Mouse (Mus musculus) thymus, adult 2 months (tissue): ENCODE data around the gene Mrpl27.

Experiments
- CTCF ChIP-seq: fragments of 200-500 bp; IDR thresholded peaks from 2 replicates; pipeline ENCODE4 v1.5.1; 2012; ENCODE audit warnings: mild to moderate bottlenecking, control low read depth, low read length, moderate library complexity, borderline replicate concordance; ENCODE audit not compliant: control insufficient read depth, poor library complexity, insufficient read depth; ENCODE audit errors: extremely low read depth
- POLR2A ChIP-seq: fragments of 200-500 bp; IDR thresholded peaks from 2 replicates; pipeline ENCODE4 v1.6.1; 2012; ENCODE audit warnings: mild to moderate bottlenecking, low read length, control low read depth, moderate library complexity; ENCODE audit not compliant: control insufficient read depth, poor library complexity, insufficient read depth; ENCODE audit errors: extremely low read depth

DNA sequence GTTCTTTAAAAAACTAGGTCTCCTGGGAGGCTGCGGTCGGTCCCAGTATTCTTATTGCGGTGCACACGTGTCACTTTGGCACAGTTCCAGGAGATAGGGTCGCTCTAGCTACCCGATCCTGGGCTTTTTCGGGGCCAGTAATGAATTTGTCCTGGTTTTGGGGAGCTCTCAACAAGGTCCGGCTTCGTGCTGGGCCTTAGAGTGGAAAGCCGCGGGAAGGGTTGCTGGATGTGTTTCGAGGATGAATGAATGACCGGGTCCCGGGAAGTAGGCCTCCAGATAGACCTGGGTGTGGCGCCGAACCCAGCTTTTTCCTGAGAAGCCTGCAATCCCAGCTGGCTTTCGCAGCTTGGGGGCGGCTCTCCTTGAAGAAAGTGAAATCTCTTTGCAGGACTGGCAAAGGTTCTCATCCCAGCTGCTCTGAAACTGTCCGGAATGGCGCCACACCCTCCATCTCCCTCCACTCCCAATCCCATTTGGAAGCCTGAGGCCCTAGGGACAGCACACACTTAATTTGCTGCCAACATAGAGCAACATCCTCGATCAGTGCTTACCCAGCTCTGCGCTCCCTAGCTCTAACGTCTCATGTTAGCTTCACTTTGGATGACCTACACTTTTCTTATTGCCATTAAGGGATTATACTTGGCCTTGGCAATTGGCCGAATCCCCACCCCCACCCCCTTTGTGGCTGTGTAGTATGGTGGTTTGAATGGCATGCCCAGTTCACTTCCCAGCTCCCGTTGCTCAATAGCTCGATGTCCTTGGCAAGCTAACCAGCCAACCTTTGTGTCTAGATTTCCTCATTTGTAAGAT lies 23.2 kb upstream of the Mrpl27 start:
- TF ChIP-seq CTCF (no peak), POLR2A (no peak)
